Mouse (Mus musculus) gastrocnemius, postnatal 10 days (tissue): ENCODE measurements around the gene Epha3. TPM values are rescaled to one million over a fixed set of nuclear protein-coding genes. Genes with fewer than 3 reads are reported as not detected.

Experiments
- DNase-seq: peaks from one replicate; pipeline ENCODE4 v3.0.0; 2021; ENCODE audit warnings: mixed read lengths
- total RNA-seq, 2 experiments: library from RNA; stranded (reverse); gene quantifications; 2 replicates each; pipeline ENCODE4 v1.2.3; 2021

Epha3 gene
- total RNA-seq, 2 experiments from 2014 or later, result 3.3 to 5.0 TPM

DNA sequence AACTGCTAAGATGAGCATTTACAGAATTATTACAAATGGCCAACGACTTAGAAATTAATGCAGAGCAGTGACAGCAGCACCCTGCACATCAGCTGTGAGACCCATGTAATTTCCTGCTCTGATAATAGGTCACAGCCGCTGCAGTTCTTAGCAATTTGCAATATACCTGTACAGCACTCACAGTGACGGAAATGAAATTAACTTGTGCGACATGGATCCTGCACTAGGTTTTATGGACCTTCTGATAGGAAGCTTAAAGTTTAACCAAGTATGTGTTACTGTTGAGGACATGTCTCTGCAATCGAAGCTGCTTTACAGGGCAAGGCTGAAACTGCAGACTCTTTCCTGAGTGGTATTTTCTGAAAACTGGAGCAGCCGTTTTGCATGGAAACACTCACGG lies 80.4 kb downstream of the Epha3 start:
- DNase-seq, result no peak

DNA sequence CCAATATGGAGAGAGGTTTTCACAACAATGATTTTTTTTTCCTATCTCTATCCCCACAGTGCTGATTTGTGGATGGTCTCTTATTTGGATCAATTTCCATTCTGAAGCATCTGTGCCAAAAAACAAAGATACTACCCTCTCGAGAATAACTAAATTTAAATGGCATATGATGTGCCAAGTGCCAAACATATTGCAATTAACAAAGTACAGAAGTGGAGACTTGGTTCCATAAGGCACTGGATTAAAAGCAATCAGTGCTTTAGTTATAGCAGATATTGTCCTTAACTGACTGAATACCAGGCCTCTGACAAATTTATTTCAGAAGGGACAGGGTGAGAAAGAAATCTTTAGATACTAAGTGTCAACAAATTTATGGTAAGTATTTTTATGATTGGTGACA lies 81.9 kb downstream of the Epha3 start:
- DNase-seq, result no peak

DNA sequence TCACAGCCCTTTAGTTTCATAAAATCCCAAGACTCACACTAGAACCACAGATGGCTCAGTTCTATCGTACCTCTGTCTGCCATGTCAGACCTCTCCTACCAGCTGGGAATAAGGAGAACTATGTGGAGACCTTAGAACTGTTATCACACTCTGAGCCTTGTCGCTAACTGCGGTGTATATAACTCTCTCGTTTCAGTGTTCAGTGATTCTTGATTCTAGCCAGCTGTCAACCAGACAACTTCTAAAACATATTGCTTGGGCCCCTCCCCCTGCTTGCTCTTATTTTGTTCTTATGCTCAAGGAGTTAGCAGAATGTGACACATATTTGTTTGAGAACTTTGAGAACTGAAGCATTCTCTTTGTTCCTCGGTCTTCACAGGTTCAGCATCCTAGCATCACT lies 83.8 kb downstream of the Epha3 start:
- no peak for DNase-seq

DNA sequence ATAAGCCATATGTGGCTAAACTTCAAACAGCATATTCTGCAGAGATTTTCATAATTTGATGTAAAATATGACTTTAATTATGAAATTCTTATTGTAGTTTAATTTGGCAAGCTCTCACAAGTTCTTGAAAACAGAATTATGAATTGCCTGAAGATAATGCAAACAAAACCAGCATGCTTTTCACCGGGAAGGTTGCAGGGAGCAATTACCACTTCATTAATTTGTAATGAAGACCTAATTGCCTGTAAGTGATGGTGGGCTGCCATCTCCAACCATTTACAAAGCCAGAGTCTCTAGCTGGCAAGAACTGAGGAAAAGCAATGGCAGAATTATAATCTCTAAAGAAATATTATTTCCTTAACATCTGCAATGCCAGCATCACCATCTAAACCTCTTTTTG lies 86.2 kb downstream of the Epha3 start:
- DNase-seq, result no peak

DNA sequence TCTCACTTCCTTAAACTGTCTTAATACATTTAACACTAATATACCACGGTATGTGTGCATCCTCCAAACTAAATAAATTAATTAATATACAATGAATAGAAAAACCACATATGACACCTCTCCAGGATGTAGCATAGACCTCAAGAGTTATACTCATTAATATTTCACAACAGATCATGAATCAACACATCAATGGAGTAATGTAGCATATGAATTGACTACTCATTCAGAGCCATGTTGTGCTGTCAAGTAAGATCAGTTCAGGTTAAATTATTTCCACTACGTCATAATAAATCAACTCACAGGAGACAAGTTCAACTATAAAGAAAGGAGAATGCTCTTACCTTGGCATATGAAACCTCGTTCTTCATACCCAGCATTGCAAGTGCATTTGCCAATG lies 91.4 kb downstream of the Epha3 start:
- DNase-seq, result no peak

DNA sequence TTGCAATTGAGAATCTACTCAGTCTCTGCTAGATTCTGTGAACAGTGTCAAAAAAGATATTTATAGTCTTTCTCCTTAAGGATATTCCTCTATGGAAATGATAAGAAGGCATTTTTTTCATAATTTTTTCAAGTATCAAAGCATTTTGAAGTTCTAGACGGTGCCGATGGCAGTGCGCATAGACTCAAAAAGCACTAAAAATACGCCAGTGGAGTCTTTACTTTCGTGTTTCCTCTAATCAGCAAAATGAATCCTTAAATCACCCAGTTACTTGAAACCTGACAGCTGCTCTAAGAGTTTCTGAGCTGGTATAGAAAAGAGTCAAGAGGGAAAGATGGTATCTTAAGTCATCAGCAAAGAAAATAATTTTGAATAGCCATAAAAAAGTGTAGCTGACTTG lies 96.4 kb downstream of the Epha3 start:
- DNase-seq, result no peak

DNA sequence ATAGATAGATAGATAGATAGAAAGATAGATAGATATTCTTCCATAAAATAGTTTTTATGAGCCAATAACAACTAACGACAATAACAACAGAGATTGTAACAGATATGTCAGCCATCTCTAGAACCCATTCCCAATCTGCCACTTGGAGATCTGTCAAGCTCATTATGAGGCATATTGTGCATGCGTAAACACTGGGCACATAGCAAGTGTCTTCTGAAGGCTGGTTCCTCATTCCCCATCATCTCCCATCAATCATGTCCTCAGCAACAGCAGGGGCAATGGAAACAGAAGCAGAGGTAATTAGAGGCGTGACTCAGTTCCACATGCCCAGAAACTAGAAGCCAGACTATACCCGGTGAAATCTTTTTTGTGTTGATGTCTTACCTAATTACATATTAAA lies 102.8 kb downstream of the Epha3 start:
- DNase-seq, result no peak

DNA sequence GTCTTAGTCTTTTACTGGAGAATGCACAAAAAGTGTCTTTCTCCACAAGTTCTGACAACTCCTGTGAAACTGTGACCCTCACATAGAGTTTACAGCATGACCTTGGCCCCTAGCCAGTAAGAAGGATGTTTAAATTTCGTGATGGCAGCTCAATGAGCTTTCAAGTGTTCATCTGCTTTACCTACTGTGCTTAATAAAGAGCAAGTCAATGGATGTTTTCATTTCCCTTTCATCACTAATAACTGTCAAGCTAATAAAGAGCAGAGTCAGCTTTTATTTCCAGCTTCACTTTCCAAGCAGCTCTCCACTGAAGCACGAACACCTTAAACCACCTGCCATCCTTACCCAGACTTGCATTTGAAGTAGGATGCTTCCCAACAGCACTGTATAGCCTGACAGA lies 103.9 kb downstream of the Epha3 start:
- no peak for DNase-seq

DNA sequence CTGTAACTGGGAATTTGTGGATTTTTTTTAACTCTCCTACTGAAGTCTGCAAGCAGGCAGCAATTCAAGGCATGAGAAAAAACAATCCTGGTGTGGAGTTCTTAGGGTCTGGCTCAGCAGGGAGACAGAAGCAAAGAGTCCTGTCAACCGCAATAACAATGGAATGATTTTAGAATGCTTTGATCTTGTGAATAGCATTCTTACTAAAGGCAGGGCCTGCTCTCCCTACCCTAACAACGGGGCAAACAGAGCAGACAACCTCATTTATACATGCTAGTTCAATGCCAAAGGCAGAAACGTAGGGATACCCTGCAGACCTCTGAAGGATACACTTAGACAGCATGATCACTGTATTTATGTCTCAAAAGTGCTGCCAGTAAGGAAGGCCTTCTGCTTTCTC lies 110.9 kb downstream of the Epha3 start:
- no peak for DNase-seq

DNA sequence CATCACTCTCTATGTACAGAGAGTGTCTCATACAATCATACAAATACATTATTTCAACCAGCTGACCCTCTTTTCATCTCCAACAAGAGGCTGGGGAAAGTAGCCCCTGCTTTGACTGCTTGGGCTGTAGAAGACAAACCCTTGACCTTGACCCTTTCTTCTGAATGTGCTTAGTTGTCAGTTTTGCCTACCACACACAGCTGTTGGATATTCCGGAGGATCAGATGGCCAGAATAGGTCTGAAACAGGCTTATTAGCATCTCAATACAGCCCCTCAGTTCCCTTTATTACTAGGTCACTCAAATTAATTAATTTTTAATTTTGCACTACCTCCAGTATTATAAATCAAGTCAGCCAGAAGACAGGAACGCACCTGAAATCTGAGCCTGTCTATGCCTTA lies 116.2 kb downstream of the Epha3 start:
- DNase-seq, result no peak

DNA sequence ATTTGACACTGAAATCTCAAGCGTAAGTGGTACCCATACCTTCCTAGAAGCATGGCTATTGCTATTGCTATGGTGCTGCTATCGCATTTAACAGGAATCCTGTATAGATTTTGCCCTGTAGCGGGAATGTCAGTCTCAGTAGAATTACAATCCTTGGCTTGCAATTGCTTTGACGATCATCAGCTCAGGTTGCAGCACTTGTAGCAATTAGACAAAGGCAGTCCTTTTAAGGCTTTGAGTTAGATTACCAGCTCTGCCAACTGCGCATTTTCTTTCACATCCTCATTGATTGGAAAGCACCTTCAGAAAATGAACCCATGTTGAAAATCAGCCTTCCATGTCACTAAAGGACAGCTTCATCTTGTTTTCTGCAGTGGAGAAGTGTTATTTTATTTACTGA lies 118.5 kb downstream of the Epha3 start:
- DNase-seq, result no peak

DNA sequence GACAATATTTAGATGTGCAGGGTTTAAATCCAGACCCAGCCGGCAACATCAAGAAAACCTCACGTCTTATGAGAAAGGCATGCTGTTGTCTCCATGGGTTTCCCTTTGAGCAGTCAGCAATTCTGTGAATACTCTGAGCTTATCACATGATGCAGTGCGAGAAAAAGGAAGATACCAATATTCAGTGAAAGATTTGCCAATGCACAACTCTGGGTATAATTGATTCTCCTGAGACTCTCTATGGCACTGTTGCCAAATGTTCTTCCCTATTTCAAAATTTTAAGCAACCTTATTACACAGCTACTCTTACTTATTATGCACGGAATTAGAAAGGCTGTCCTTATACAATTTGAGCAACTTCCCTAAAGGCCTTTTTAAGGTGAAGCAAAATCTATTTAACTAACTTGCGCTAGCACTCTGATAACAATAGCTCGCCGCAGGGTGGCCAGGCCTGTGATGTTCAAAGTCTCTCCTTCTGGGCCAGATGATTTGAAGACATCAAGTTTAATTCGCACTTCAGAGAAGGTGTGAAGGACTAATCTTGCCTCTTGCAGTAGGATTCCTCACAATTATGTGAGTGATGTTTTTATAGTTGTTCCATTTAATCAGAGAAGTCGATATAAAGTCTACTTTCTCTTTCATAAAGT lies 120.6 kb downstream of the Epha3 start:
- no peak for DNase-seq

DNA sequence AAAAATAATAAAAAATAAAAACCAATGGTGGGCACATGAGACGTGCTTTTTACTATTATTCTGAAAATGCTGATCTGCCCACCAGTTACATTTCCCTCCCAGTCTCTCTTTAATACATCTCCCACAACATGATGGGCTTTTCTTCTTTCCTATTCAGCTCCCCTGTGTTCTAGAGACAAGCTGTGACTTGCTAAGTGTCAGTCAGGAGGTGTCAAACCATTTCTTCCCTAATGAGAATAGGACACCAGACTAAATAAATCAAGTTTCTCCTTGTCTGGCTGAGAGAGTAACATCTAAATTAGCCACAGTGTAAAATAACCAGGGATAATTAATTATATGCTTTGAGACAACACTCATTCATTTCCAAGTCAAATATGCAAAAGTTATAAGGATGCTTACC lies 144.7 kb downstream of the Epha3 start:
- no peak for DNase-seq

DNA sequence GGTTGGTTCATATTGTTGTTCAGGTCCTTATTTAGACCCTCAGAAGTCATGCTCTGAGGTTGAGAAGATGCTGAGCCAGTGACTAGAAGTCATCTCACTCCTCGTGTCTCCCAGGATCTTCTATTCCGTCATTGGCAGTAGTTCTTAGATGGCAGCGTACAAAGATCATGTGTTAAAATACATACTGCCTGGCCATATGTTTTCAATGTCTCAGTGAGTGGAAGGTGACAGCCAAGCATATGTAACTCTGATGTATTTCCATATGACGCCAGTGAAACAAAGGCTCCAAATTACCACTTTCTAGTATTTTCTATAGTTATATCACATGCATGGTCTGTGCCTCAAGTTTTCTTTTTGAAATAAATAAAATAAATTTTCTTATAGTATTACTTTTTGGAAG lies 146.7 kb downstream of the Epha3 start:
- DNase-seq, result no peak

DNA sequence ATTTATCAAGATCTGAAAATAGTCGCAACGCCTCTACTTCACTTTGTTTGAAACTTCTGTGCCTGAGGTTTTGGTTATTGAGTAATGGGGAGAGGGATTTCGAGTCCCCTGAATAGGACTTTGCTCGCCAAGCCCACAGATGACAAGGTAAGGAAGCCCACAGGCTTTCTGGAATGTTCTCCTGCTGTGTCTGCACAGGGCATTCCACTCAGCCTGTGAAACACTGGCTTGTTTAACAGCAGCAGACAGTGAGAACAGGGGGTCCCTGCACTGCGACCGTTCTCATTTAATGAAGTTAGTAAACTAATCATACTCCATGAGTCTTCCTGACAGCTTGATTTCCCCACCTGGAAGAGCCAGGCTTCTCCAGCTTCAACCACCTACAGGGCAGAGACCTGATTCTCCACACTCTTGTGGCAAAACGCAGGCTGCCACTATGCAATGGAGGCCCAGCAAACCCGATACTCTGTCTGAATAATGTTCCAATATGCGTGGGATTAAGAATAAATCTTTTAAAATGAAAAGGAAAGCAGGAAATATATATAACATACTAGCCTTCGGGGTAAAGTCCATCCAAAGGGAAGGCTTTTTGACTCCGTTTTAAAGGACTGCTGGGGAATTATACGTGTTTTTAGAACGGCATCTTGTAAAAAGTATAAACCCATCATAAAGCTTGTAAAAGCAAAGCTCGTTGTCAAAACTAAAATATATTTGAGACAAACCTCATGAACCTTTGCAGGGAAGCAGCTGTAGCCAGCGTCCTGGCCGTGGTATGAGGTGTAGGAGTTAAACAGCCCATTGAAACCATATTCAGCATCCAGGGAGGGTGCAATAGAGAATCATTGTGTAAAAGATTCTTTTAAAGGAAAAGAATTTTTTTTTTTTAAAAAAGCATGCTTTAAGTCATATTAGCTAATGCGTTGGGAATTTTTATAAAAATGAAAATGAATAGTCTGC lies 156.8 kb downstream of the Epha3 start:
- DNase-seq, result no peak

DNA sequence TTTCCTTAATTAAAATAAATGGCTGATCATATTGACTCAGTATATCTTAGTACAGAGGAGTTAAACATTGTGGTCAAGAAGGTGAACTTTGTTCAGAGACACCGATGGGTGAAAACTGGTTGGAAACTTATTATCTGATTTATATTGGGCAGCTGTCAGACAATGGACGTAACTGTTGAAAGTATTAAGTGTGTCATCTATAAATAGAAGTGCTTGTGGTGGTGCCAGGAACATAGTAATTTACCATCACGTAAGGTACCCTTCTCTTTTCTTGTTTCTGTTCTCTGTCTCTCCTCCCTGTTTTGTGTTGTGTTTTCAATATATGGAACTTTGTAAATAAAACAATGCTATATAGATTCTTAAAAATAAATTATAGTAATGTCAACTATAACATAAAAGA lies 174.6 kb downstream of the Epha3 start:
- no peak for DNase-seq

DNA sequence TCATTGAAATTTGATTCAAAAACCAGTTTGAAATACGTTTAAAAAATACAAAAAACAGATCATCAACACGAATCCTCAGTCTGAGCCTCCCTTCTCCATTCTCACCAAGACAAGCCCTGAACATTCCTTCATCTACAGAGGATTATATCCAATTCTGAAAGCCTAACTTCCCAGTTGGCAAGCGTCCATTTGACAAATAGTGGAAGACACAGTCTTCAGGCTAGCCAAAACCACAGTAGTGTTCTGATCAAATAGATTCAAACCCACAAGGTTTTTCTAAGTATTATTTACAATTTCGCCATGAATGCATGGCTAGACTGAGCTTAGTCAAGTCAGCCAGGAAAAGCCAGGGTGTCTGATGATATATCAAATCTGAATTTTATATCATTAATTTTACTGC lies 179.8 kb downstream of the Epha3 start:
- no peak for DNase-seq

DNA sequence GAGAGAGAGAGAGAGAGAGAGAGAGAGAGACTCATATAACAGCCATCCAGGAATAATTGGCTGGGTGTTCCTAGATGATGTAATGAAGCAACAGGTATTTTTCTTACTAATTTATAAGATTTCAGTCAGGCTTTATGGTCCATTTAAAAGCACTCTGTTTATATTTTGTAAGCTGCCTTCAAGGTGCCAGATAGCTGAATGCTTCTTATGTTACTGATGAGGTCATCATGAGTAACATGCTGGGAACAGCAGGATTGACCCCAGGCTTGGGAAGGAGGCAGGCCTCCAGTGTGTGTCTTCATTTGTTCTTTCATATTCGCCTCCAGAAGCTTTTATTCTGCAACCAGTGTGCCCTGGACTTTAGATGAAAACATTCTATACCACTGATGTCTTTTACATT lies 189.5 kb downstream of the Epha3 start:
- no peak for DNase-seq

DNA sequence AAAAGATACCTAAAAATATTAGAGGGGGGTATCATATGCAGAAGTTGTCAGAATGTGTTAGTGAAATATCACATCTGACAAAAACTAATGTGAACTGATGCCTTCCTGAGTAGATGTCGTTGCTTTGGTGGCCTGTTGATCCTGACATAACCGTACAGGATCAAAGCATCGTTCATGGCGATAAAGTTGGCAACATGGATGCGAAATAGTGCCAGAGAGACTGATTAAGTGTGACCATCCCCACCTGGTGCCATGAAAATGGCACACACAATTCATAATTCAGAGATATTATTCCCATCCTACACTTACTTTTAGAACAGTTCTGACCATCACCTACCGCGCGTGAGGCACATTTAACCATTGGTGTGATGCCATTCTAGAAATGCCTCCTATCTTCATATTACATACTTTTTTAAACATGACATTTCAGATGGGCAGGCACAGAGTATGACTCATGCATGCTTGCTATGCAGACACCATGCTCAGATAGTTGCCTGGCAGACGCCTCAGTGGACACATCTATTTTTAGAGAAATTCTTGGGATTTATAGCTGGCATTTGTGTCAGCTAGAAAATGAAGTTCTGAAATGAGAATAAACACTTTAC lies 190.6 kb downstream of the Epha3 start:
- no peak for DNase-seq

DNA sequence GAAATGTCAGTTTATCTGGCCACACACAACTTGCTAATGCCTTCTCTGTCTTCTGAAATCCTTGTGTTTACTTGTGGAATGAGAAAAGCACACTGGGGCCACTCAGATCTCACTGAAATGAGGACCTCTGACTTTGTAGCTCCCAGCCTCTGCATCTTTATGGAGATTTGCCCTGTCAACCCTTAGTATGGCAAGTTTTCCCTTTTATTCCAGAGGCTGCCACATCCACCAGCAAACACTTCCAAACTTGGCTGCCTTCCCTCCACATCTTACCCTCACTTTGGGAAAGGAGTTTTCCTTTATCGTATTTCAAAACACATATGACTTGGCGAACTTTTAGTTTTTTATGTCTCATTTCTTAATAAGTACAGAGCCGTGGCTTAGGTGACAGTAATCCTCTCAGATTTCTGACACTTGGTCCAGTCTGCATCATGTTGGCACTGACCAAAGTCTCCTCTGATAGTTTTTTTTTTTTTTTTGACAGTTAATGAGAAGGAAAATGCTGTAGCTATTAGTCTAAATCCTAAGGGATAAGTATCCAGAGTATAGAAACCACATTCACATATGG lies 198.0 kb downstream of the Epha3 start:
- DNase-seq, result no peak

DNA sequence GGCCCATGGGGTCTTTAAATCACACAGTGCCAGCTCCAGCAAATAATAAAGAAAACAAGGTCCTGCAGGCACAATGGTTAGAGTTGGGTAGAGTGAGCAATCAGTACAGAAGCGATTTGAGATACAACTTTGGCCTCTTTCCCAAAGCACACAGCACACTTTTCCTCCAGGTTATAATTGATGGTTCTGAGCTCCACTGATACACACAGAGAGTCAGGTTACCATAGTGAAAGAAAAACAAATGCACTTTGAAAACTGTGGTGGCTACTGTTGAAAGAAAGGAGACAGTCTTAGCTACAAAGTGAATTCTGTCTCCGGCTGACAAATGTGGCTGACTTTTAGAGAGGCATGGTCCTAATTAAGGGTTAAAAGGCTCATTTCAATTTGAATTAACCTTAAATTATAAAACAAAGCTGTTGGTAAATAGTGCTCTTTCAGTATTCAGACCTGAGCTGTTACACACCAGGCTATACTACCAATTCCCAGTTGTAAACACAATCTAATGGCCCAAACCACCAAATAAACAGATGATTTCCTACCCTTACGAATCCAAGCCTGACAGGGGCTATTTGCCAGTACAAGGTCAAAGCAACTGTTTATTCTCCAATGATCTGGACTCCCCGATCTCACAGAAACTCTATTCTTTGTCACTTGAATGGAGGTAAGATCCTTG lies 205.5 kb downstream of the Epha3 start:
- no peak for DNase-seq

DNA sequence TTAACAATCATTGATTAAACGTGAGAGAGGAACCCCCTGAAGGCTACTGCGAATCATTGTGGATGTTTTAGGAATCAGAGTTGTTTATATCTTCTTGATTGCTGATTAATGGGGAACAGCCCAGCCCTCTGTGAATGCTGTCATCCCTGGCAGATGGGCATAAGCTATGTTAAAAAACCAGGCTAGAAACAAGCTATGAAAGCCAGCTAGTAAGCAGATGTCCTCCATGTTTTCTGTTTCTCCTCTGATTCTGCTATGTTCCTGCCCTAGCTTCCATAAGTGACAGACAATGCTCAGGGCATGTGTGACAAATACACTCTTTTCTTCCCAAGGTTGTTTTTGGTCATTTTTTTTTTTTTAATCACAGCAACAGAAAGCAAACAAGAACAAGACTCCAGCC lies 206.2 kb downstream of the Epha3 start:
- DNase-seq, result no peak
